ENCODE assay signal across 9 mouse cellular contexts in the genomic region with DNA sequence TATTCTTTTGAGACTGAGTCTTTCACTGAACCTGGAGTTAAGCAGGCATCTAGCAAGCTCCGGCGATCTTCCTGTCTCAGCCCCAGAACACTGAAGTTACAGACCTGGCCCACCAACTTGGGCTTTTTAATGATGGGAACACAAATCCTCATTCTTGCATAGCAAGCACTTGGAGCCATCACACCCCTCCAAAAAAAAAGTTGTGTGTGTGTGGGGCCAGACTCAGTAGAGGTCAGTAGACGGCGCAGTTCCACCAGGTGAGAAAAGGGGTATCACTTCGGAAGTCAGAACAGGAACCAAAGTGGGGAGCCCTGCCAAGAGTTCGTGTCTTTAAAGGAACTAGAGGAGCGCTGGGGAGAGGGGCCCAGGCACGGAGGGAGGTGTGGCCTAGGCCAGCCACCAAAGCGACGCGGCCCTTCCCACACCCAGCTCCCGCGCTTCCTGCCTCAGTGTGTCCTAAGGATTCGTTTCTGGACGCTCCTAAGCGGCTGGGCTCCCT. TPM values are rescaled to one million over a fixed set of nuclear protein-coding genes. Genes with fewer than 3 reads are reported as not detected.
A peak's percentile ranks its signal among the peaks of the same experiment; 100 is the strongest.
DNase-seq lines count a peak whose midpoint lies in the region; ATAC-seq and TF ChIP-seq lines count a peak whose summit lies in the region.
"Had no signal": no experiment of that assay in that cellular context is flagged by ENCODE, and none has a peak within 500 bp of the region (broad histone marks: within the 10 kb centered on the region; RNA-seq: fewer than 3 reads in every experiment).

No protein-coding gene starts in this region.

- H3K4me2 ChIP-seq in heart, embryonic 16.5 days (ENCODE audit: low read depth, low read length): peak overlapping the region; percentile 91
- peak overlapping the region; percentile 88 for H3K4me2 ChIP-seq in hindbrain, embryonic 16.5 days (ENCODE audit: low read length)
- H3K4me2 ChIP-seq in midbrain, embryonic 14.5 days (ENCODE audit: low read length): peak overlapping the region; percentile 93

- intact Hi-C loops in heart, postnatal 10 days (cut with DNase I): no loop called here
- intact Hi-C loops in gastrocnemius, postnatal 36 days (cut with DNase I): no loop called here

- TF ChIP-seq CTCF in bone marrow macrophage, adult 2 months (IDR thresholded peaks at IDR 0.05; ENCODE audit: low read depth, low read length): 0 out of 2 replicates have a peak, but pooled peaks have one; percentile 10

- H3K36me3 ChIP-seq in heart, embryonic 16.5 days (ENCODE audit: control insufficient read depth, insufficient read depth): no peaks in the 10 kb centered on the region
- H3K36me3 ChIP-seq in hindbrain, embryonic 16.5 days (ENCODE audit: control insufficient read depth, insufficient read depth, low read length): no peaks in the 10 kb centered on the region
- 0 out of 2 replicates have a peak, but pooled peaks cover 4% of the 10 kb centered on the region for H3K36me3 ChIP-seq in midbrain, embryonic 14.5 days (ENCODE audit: control insufficient read depth, insufficient read depth, low read length)

- no peaks in the 10 kb centered on the region for H3K27me3 ChIP-seq in heart, embryonic 16.5 days (ENCODE audit: control insufficient read depth, insufficient read depth, low read length)
- no peaks in the 10 kb centered on the region for H3K27me3 ChIP-seq in hindbrain, embryonic 16.5 days (replicated peaks; ENCODE audit: control insufficient read depth, insufficient read depth, low read length)
- H3K27me3 ChIP-seq in midbrain, embryonic 14.5 days (ENCODE audit: control insufficient read depth, insufficient read depth, low read length): no peaks in the 10 kb centered on the region
- H3K27me3 ChIP-seq: Patski had no signal

- peaks cover 24% of the 10 kb centered on the region for H3K4me1 ChIP-seq in heart, embryonic 16.5 days (ENCODE audit: control insufficient read depth, insufficient read depth, low read length)
- H3K4me1 ChIP-seq in bone marrow macrophage, adult 2 months (ENCODE audit: control insufficient read depth, insufficient read depth, low read length): peaks cover 16% of the 10 kb centered on the region
- H3K4me1 ChIP-seq in hindbrain, embryonic 16.5 days (ENCODE audit: control insufficient read depth, insufficient read depth, low read depth, low read length): peaks cover 31% of the 10 kb centered on the region
- peaks cover 24% of the 10 kb centered on the region for H3K4me1 ChIP-seq in midbrain, embryonic 14.5 days (ENCODE audit: control insufficient read depth, insufficient read depth, low read length)

- H3K27ac ChIP-seq in heart, embryonic 16.5 days (ENCODE audit: low read length): peak overlapping the region; percentile 94
- H3K27ac ChIP-seq in bone marrow macrophage, adult 2 months (ENCODE audit: insufficient read depth, low read depth, low read length): peak overlapping the region; percentile 80
- H3K27ac ChIP-seq in hindbrain, embryonic 16.5 days (ENCODE audit: low read depth, low read length): peak overlapping the region; percentile 90
- H3K27ac ChIP-seq in midbrain, embryonic 14.5 days (replicated peaks; ENCODE audit: low read depth, low read length): peak overlapping the region; percentile 88

- no peak for ATAC-seq in heart, embryonic 16.5 days (replicated peaks; ENCODE audit: extremely low read depth, insufficient read depth, low FRiP score)
- no peak for ATAC-seq in hindbrain, embryonic 16.5 days
- no peak for ATAC-seq in midbrain, embryonic 14.5 days (ENCODE audit: low FRiP score, low TSS enrichment)

- no peak for TF ChIP-seq POLR2A in bone marrow macrophage, adult 2 months (IDR thresholded peaks at IDR 0.05; ENCODE audit: borderline replicate concordance, low read depth, low read length)

- no peak for DNase-seq in heart, postnatal 10 days
- DNase-seq in midbrain, embryonic 14.5 days: no peak
- no peak for DNase-seq in gastrocnemius, postnatal 36 days
- no peak for DNase-seq in embryo, embryonic 10 days (ENCODE audit: low spot score)
- no peak for DNase-seq in cerebellum, postnatal 36 days

- H3K4me3 ChIP-seq in heart, embryonic 16.5 days (ENCODE audit: low read length): peak overlapping the region; percentile 99
- H3K4me3 ChIP-seq in bone marrow macrophage, adult 2 months (ENCODE audit: insufficient read depth, low read length): peak overlapping the region; percentile 90
- peak overlapping the region; percentile 95 for H3K4me3 ChIP-seq in hindbrain, embryonic 16.5 days (ENCODE audit: low read length)
- peak overlapping the region; percentile 94 for H3K4me3 ChIP-seq in midbrain, embryonic 14.5 days (replicated peaks; ENCODE audit: low read depth, low read length)

- peak overlapping the region; percentile 98 for H3K9ac ChIP-seq in heart, embryonic 16.5 days (ENCODE audit: low read length)
- H3K9ac ChIP-seq in hindbrain, embryonic 16.5 days (ENCODE audit: low read depth, low read length): peak overlapping the region; percentile 94
- H3K9ac ChIP-seq in midbrain, embryonic 14.5 days (replicated peaks; ENCODE audit: low read length): peak overlapping the region; percentile 85

- H3K9me3 ChIP-seq in heart, embryonic 16.5 days (replicated peaks; ENCODE audit: control insufficient read depth, low read length): no peaks in the 10 kb centered on the region
- H3K9me3 ChIP-seq in hindbrain, embryonic 16.5 days (ENCODE audit: control insufficient read depth, low read length): no peaks in the 10 kb centered on the region
- no peaks in the 10 kb centered on the region for H3K9me3 ChIP-seq in midbrain, embryonic 14.5 days (ENCODE audit: control insufficient read depth, low read length)

- 2% methylated on average over 16 of the region's 16 CpGs for WGBS in heart, embryonic 16.5 days
- WGBS in hindbrain, embryonic 16.5 days: 4% methylated on average over 15 of the region's 16 CpGs
- 2% methylated on average over 16 of the region's 16 CpGs for WGBS in midbrain, embryonic 14.5 days

RNA-seq across cellular contexts. Expression of a gene that starts 0.3 kb away (rescaled TPM):
- 24.2 and 25.4 TPM in 2 replicates for polyA plus RNA-seq in heart, embryonic 16.5 days (2015; fragmentation: Nextera tagmentation; extraction: Ambion mirVana)
- total RNA-seq in heart, postnatal 10 days (2021): 10 to 100 TPM; 21.3 to 26.1 TPM
- polyA plus RNA-seq in bone marrow macrophage, adult 2 months (2012; ENCODE audit: insufficient read depth, insufficient read length, missing spikeins): 14.2 and 14.7 TPM in 2 replicates
- polyA plus RNA-seq in hindbrain, embryonic 16.5 days (2015; fragmentation: Nextera tagmentation; extraction: Ambion mirVana): 16.4 and 19.3 TPM in 2 replicates
- 11.4 and 20.5 TPM in 2 replicates for polyA plus RNA-seq in midbrain, embryonic 14.5 days (2014; fragmentation: Nextera tagmentation; extraction: Ambion mirVana)
- 10 to 100 TPM; 14.5 to 18.3 TPM for total RNA-seq in gastrocnemius, postnatal 36 days (2021)

RNA-seq across cellular contexts. Expression of a gene that starts 0.4 kb away (rescaled TPM):
- polyA plus RNA-seq in heart, embryonic 16.5 days (2015; fragmentation: Nextera tagmentation; extraction: Ambion mirVana): 28.4 and 32.0 TPM in 2 replicates
- total RNA-seq in heart, postnatal 10 days (2021): 10 to 100 TPM; 30.0 to 32.4 TPM
- 14.7 and 15.2 TPM in 2 replicates for polyA plus RNA-seq in bone marrow macrophage, adult 2 months (2012; ENCODE audit: insufficient read depth, insufficient read length, missing spikeins)
- polyA plus RNA-seq in hindbrain, embryonic 16.5 days (2015; fragmentation: Nextera tagmentation; extraction: Ambion mirVana): 30.0 and 31.1 TPM in 2 replicates
- polyA plus RNA-seq in midbrain, embryonic 14.5 days (2014; fragmentation: Nextera tagmentation; extraction: Ambion mirVana): 32.9 and 40.2 TPM in 2 replicates
- 10 to 100 TPM; 20.8 to 23.9 TPM for total RNA-seq in gastrocnemius, postnatal 36 days (2021)
